Mouse (Mus musculus) midbrain, embryonic 14.5 days (tissue): ENCODE data around the gene Hif1an. TPM values are rescaled to one million over a fixed set of nuclear protein-coding genes. Genes with fewer than 3 reads are reported as not detected.

Source experiments
- ATAC-seq: fragments of 200-750 bp; cut with Nextera tagmentation; 2 replicates; pipeline ENCODE4 v1.8.0; 2017; ENCODE audit warnings: moderate number of reproducible peaks, moderate library complexity; ENCODE audit not compliant: low FRiP score, low TSS enrichment
- DNase-seq: peaks from one replicate; pipeline ENCODE4 v3.0.0-alpha.2; 2015
- H3K27ac ChIP-seq: fragments of 300-500 bp; sonication (generic); replicated peaks from 2 replicates; pipeline ENCODE4 v1.5.1; 2014; ENCODE audit warnings: mild to moderate bottlenecking, low read depth, low read length, moderate library complexity
- H3K27me3 ChIP-seq: fragments of 300-500 bp; sonication (generic); 2 replicates; pipeline ENCODE4 v1.6.1; 2014; ENCODE audit warnings: low read length, control low read depth, mixed read lengths; ENCODE audit not compliant: control insufficient read depth, insufficient read depth
- H3K36me3 ChIP-seq: fragments of 300-500 bp; sonication (generic); 2 replicates; pipeline ENCODE4 v1.6.1; 2014; ENCODE audit warnings: low read length, control low read depth; ENCODE audit not compliant: control insufficient read depth, insufficient read depth
- H3K4me1 ChIP-seq: fragments of 300-500 bp; sonication (generic); 2 replicates; pipeline ENCODE4 v1.6.1; 2014; ENCODE audit warnings: mild to moderate bottlenecking, antibody characterized with exemption, low read length, control low read depth; ENCODE audit not compliant: control insufficient read depth, insufficient read depth
- H3K4me2 ChIP-seq: fragments of 300-500 bp; sonication (generic); 2 replicates; pipeline ENCODE4 v1.6.1; 2014; ENCODE audit warnings: mild to moderate bottlenecking, low read length, moderate library complexity
- H3K4me3 ChIP-seq: fragments of 300-500 bp; sonication (generic); replicated peaks from 2 replicates; pipeline ENCODE4 v1.5.1; 2014; ENCODE audit warnings: low read depth, low read length
- H3K9ac ChIP-seq: fragments of 300-500 bp; sonication (generic); replicated peaks from 2 replicates; pipeline ENCODE4 v1.6.1; 2014; ENCODE audit warnings: mild to moderate bottlenecking, low read length, moderate library complexity
- H3K9me3 ChIP-seq: fragments of 300-500 bp; sonication (generic); 2 replicates; pipeline ENCODE4 v1.6.1; 2016; ENCODE audit warnings: low read length, control low read depth, mixed read lengths; ENCODE audit not compliant: control insufficient read depth
- WGBS: fragments of 180-500 bp; shearing (Covaris S2); extraction: QIAGEN DNeasy Blood & Tissue Kit; methylation state at CpG from one replicate; pipeline ENCODE4 v1.1.7; 2014; 5-methylcytosine and 5-hydroxymethylcytosine counted together
- polyA plus RNA-seq: library from polyadenylated mRNA; unstranded; fragments of >200 nt; fragmentation: Nextera tagmentation; extraction: Ambion mirVana; gene quantifications from 2 replicates; pipeline ENCODE4 v1.2.1, GENCODE M21; 2014

Hif1an gene
- 21.1 and 21.7 TPM in 2 replicates for polyA plus RNA-seq

- DNase-seq (peak; percentile 98), ATAC-seq (peak; percentile 95)
- peak within 1 kb of the TSS; percentile 72 for H3K9ac ChIP-seq
- H3K4me1 ChIP-seq: peaks cover 12% of the 10 kb centered on the region
- H3K27ac ChIP-seq: peak within 1 kb of the TSS; percentile 79
- H3K36me3 ChIP-seq: peaks cover 29% of the 10 kb centered on the region
- H3K27me3 ChIP-seq: no peaks in the 10 kb centered on the region
- H3K4me2 ChIP-seq: peak within 1 kb of the TSS; percentile 88
- no peaks in the 10 kb centered on the region for H3K9me3 ChIP-seq
- peak within 1 kb of the TSS; percentile 66 for H3K4me3 ChIP-seq
- under 1% methylated on average over 33 of the region's 33 CpGs for WGBS
These were observed at the start of gene Hif1an for GRCm38 (mm10) chr19:44562652-44563206. Hif1an (plus strand) TSS chr19:44562850.

DNA sequence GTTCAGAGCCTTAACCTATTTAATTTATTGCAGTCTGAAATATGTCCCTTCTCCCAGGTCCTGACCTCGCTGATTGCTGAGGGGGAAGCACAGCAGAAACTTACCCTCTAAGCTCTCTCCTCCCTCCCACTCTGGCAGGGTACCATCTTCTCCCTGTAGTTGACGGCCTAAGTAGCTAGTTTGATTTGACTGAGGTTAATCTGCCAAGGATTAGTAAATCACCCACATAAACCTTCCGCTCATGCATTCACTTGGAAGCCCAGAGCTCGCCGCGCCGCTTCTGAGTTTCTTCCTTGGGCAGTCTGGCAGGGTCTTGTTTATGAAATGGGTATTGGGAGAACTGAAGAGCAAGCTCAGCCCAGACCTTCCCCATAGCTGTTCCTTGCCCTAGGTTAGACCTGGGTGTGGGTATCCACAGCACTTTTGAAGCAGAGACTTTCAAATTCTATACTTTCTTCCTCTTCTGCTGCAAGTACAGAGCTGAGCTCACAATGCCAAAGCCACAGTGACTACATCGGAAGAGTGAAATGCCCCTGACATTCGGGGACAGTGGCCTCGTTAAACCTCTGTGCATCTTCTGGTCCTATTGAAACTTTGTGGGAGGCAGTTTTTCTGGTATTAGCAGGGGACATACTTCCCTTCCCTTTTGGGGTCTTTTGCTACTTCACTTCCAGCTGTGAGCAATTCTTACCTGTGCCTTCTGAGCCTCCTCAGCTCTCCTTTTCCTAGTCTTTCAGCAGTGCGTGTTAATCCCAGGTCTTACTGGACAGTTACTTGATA, 49.4 kb upstream of the Hif1an start:
- Histone ChIP-seq H3K4me1 (peaks cover 27% of the 10 kb centered on the region), H3K36me3 (no peaks in the 10 kb centered on the region), H3K27ac (no peak overlapping the region), H3K9ac (no peak overlapping the region), H3K27me3 (peaks cover 94% of the 10 kb centered on the region), H3K9me3 (no peaks in the 10 kb centered on the region), H3K4me3 (no peak overlapping the region), H3K4me2 (0 out of 2 replicates have a peak overlapping the region, but pooled peaks have one; percentile 9)
- DNase-seq: no peak
- 5% methylated on average over 11 of the region's 11 CpGs for whole genome bisulfite sequencing
- ATAC-seq: no peak

DNA sequence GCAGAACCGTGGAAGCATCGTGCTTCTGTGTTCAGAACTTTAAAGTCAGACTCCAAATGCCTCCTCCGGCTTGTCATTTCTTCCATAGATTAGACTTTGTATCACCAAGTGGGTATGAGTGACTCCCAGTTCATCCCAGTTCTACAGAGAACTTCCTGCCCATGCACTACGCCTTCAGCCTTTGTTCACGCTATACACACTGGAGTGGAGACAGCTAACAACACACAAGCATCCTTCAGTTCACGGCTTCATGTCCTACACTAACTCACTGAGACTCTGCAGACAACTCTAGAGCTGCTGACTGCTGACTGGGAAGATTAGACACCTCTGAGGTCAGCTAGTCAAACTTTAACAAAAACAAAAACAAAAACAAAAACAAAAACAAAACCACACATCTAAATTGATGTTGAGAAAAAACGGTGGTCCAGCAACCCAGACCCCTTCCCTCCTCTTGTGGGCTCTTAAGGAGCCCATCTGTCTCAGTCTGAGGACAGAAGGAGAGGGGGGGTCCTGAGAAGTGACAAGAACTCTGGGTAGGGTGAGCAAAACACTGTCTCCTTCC, 48.6 kb upstream of the Hif1an start:
- H3K9me3 ChIP-seq: no peaks in the 10 kb centered on the region
- no peak overlapping the region for H3K4me3 ChIP-seq
- ATAC-seq (no peak), DNase-seq (no peak)
- H3K4me2 ChIP-seq: peak overlapping the region; percentile 15; the same call in 1 of the 2 replicates
- WGBS: 9% methylated on average over 7 of the region's 7 CpGs
- H3K27me3 ChIP-seq: peaks cover 94% of the 10 kb centered on the region
- no peak overlapping the region for H3K27ac ChIP-seq
- H3K9ac ChIP-seq: no peak overlapping the region
- no peaks in the 10 kb centered on the region for H3K36me3 ChIP-seq
- H3K4me1 ChIP-seq: peaks cover 27% of the 10 kb centered on the region

DNA sequence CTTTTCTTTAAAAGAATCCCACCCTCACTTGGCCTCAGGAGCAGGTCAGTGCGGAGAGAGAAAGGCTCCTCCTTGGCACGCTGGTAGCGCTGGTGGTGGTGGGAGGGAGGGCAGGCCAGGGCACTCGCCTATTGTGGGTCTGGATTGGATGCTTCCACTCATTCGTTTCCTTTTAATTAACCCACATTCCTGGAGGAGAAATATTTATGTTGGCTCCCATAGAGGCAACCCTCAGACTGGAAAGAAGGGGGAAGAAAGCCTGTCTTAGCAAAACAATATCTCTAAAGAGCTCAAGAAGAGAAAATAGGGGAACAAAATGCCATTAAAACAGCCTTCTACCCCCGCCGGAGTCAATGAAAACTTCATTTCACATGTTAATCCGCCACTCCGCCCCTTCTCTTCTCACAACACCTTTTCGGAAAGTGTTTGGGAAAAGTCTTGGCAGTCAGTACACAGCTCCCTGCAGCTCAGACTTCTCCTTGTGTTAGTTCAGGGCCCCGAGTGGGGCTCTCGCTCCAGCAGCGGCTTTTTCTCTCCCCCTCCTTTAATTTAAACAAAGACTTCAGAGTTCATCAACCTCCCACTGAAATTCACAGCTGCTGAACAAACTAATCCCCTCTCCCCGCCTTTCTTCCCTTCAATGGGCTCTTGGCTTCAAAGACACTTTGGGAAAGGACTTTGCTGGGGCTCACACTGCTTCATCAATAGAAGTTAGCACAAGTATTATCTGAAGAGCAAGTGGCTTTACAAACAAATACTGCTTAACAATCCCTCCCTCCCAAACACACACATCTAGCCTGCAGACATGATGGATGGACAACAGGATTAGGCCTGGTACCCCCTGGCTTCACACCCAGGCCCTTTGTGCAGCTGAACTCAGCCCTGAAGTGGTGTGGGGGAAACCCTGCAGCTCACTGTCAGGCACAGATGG, 47.9 kb upstream of the Hif1an start:
- Histone ChIP-seq H3K36me3 (no peaks in the 10 kb centered on the region), H3K4me2 (peak overlapping the region; percentile 15; the same call in 1 of the 2 replicates), H3K4me3 (no peak overlapping the region), H3K27me3 (peaks cover 96% of the 10 kb centered on the region), H3K9ac (no peak overlapping the region), H3K4me1 (peaks cover 27% of the 10 kb centered on the region), H3K27ac (no peak overlapping the region), H3K9me3 (no peaks in the 10 kb centered on the region)
- ATAC-seq (peak; percentile 71), DNase-seq (peak; percentile 75)
- 2% methylated on average over 14 of the region's 14 CpGs for WGBS

GRCm38 (mm10) chr19:44515769-44516168, 46.9 kb upstream of the Hif1an start:
- ATAC-seq (no peak), DNase-seq (no peak)
- Histone ChIP-seq H3K9ac (no peak overlapping the region), H3K36me3 (no peaks in the 10 kb centered on the region), H3K4me1 (peaks cover 27% of the 10 kb centered on the region), H3K4me3 (no peak overlapping the region), H3K27ac (no peak overlapping the region), H3K9me3 (no peaks in the 10 kb centered on the region), H3K4me2 (no peak overlapping the region), H3K27me3 (peaks cover 96% of the 10 kb centered on the region)
- WGBS: 22% methylated on average over 6 of the region's 6 CpGs

GRCm38 (mm10) chr19:44517996-44518768, 44.5 kb upstream of the Hif1an start:
- H3K4me3 ChIP-seq: no peak overlapping the region
- DNase-seq (no peak), ATAC-seq (no peak)
- H3K4me1 ChIP-seq: 0 out of 2 replicates have a peak, but pooled peaks cover 13% of the 10 kb centered on the region
- WGBS: 36% methylated on average over 12 of the region's 12 CpGs
- H3K9me3 ChIP-seq: no peaks in the 10 kb centered on the region
- no peak overlapping the region for H3K4me2 ChIP-seq
- peaks cover 90% of the 10 kb centered on the region for H3K27me3 ChIP-seq
- H3K9ac ChIP-seq: no peak overlapping the region
- no peak overlapping the region for H3K27ac ChIP-seq
- H3K36me3 ChIP-seq: no peaks in the 10 kb centered on the region

GRCm38 (mm10) chr19:44519152-44519551, 43.5 kb upstream of the Hif1an start:
- H3K27me3 ChIP-seq: peaks cover 89% of the 10 kb centered on the region
- no peaks in the 10 kb centered on the region for H3K36me3 ChIP-seq
- no peak for DNase-seq
- H3K4me3 ChIP-seq: no peak overlapping the region
- ATAC-seq: no peak
- no peak overlapping the region for H3K4me2 ChIP-seq
- no peak overlapping the region for H3K27ac ChIP-seq
- H3K9ac ChIP-seq: no peak overlapping the region
- H3K9me3 ChIP-seq: no peaks in the 10 kb centered on the region
- H3K4me1 ChIP-seq: 0 out of 2 replicates have a peak, but pooled peaks cover 8% of the 10 kb centered on the region
- WGBS: 28% methylated on average over 7 of the region's 7 CpGs
